Mouse (Mus musculus) myocyte (in vitro differentiated cells): ENCODE data around the gene Catsperg1.

Source experiments
- CEBPB ChIP-seq: IDR thresholded peaks from 2 replicates; pipeline ENCODE4 v1.6.1; 2011; ENCODE audit warnings: mild to moderate bottlenecking, moderate library complexity; ENCODE audit not compliant: poor library complexity, insufficient read depth, severe bottlenecking
- E2F4 ChIP-seq: IDR thresholded peaks from one replicate; pipeline ENCODE4 v1.6.1; 2011; ENCODE audit warnings: mild to moderate bottlenecking, control low read depth, moderate library complexity; ENCODE audit not compliant: insufficient read depth
- MAX ChIP-seq: IDR thresholded peaks from one replicate; pipeline ENCODE4 v1.6.1; 2011; ENCODE audit warnings: low read depth, mild to moderate bottlenecking, control low read depth
- MYOD1 ChIP-seq, 3 experiments: IDR thresholded peaks; one replicate each; pipeline ENCODE4 v1.6.1; 2011; ENCODE audit warnings: control low read depth in 2 of 3, low read depth in 2 of 3, mild to moderate bottlenecking in 2 of 3, moderate library complexity in 1 of 3; ENCODE audit not compliant: insufficient read length in 2 of 3, control insufficient read depth in 1 of 3
- MYOG ChIP-seq, 3 experiments: IDR thresholded peaks; one replicate each; pipeline ENCODE4 v1.6.1; 2011; ENCODE audit warnings: control low read depth in 2 of 3, low read depth in 2 of 3, mild to moderate bottlenecking in 2 of 3; ENCODE audit not compliant: insufficient read length in 2 of 3, control insufficient read depth in 1 of 3, insufficient read depth in 1 of 3
- POLR2A ChIP-seq: IDR thresholded peaks from one replicate; pipeline ENCODE4 v1.6.1; 2011; ENCODE audit warnings: low read depth, mild to moderate bottlenecking, control low read depth, moderate library complexity; ENCODE audit not compliant: insufficient read length
- POLR2AphosphoS2 ChIP-seq: IDR thresholded peaks from one replicate; pipeline ENCODE4 v1.6.1; 2011; ENCODE audit warnings: low read depth, control low read depth; ENCODE audit not compliant: insufficient read length
- REST ChIP-seq: IDR thresholded peaks from one replicate; pipeline ENCODE4 v1.6.1; 2011; ENCODE audit warnings: mild to moderate bottlenecking, control low read depth, moderate library complexity; ENCODE audit not compliant: insufficient read depth, insufficient read length
- TCF12 ChIP-seq: IDR thresholded peaks from one replicate; pipeline ENCODE4 v1.6.1; 2011; ENCODE audit warnings: mild to moderate bottlenecking, control low read depth; ENCODE audit not compliant: poor library complexity, insufficient read depth, severe bottlenecking
- USF1 ChIP-seq: IDR thresholded peaks from one replicate; pipeline ENCODE4 v1.6.1; 2011; ENCODE audit warnings: low read depth, mild to moderate bottlenecking, control low read depth, moderate library complexity

DNA sequence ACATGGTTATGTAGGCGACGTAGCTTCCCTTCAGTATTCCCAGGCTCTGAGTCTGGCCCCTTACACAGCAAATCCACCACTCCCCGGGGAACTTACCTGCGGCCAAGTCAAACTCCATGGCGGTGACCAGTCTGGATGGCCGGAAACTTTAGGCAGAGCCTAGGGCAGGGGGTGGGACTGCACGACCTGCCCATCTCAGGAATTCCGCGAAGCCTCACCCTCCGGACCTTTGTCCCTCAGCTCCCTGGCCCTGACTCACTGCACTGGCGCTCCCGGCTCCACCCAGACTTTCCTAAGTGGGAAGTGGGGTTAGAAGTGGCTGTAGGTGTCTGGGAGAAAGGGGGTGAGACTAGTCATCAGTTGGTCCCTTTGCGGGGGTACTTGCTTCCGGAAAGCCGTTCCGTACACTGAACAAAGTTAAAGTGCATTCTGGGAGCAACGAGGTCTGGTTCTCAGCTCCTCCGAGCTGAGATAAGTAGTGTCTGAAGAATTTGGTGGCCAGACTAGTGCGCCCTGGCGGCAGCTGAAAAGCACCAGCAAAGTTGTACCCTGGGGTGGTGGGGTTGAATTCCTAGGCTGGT lies 34.5 kb upstream of the Catsperg1 start, which contains the start of gene 2200002D01Rik:
- TF ChIP-seq POLR2A (peak; percentile 14), MYOD1 (IDR thresholded peaks at IDR 0.05; ENCODE audit: control insufficient read depth in 1 of 3, insufficient read length in 2 of 3, low read depth in 2 of 3) (no peak), E2F4 (no peak), MAX (no peak), MYOG (IDR thresholded peaks at IDR 0.05; ENCODE audit: control insufficient read depth in 1 of 3, insufficient read depth in 1 of 3, insufficient read length in 2 of 3, low read depth in 2 of 3) (no peak), USF1 (no peak), TCF12 (no peak), POLR2AphosphoS2 (peak; percentile 20), CEBPB (no peak), REST (no peak)
